Mouse (Mus musculus) left cerebral cortex, adult 18-20 months (tissue): ENCODE measurements at regions not wholly inside any gene's neighbourhood (a gene's known extent, or its start where the extent isn't known, plus 50 kb on each side); places are given as distances from the start of the nearest gene placed in this dataset.

Source experiments
- DNase-seq, 2 experiments: peaks; one replicate each; pipeline ENCODE4 v3.0.0; 2021 to 2022; ENCODE audit warnings: low spot score in 2 of 2, mixed read lengths in 1 of 2

DNA sequence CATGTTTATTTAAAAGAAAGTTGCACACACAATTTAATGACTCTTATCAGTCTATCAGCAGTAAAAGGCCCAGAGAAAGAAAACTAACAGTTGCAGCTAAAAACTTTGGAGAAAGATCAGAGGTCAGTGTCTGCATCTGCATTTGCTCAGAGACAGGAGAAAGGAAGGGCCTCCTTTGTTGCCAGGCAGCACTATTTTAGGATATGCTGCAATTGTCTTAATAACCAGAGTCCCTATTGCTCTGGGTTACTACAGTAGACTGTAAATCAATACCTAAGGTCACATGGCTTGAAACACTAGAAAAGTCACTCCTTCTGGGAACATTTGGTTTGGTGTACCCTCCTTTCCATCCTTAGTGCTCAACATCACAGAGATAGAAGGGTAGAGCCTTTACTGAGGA, 175.7 kb downstream of the Hdgfl1 start:
- no peak for DNase-seq

DNA sequence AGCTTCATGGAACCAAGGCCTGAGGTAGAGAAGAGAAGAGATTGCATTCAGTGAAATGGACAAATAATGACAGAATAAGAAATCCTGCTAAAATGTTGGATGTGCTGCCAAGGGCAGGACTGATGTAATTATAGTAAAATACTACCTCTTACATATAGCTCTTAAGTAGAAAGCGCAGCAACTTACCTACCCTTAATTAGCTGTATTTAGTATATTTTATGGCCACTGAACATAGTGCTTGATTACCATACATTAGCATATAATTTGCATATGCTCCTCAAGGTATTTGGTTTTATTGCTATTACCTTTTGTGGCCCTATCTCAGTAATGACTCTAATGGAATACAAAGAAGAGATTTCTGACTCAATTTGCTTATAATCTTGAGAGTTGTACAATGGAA, 176.2 kb downstream of the Hdgfl1 start:
- DNase-seq = no peak

- no peak for DNase-seq
Observed at GRCm38 (mm10) chr13:26575890-26576543, 193.9 kb downstream of the Hdgfl1 start.

DNA sequence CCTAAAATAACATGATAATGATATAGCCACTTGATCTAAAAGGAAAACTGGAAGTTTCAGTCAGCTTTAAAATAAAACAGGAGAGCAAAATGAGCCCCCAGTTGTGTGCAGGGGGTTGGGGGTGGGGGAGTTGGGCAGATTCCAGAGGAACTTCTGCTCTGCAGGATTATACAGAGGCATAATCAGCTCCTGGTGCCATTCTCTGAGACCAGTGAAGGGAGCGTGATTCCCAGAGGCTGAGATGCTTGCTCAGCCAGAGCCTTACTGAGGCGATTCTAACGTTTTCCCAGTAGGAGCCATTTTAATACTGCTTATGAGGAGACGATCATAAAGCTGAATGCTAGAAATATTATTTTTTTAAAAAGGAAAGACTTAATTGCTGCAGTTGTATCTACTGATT, 200.5 kb downstream of the Hdgfl1 start:
- DNase-seq = no peak

GRCm38 (mm10) chr13:26564941-26565862, 204.8 kb downstream of the Hdgfl1 start:
- DNase-seq = no peak

GRCm38 (mm10) chr13:26558366-26558765, 211.6 kb downstream of the Hdgfl1 start:
- DNase-seq = no peak

DNA sequence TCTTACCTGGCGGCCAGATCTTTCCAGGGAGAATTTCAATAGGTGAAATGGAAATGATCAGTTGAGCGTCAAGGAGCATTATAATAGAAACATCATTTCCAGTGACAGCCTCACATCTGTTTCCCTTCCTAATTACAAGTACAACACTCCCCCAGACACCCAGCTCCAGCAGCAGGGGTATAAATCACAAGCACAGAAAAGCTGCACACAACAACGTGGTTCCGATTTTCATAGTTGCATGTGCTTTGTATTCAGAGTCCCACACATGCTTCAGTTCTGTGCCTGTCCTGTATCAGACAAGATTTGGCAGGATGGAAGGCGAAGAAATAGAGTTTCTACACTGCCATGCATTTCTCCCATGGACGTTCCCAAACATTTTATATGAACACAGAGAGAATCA, 215.7 kb downstream of the Hdgfl1 start:
- DNase-seq = no peak

- no peak for DNase-seq
Observed at GRCm38 (mm10) chr13:26552122-26552521, 217.8 kb downstream of the Hdgfl1 start.

- DNase-seq = no peak
Observed at GRCm38 (mm10) chr13:26538928-26539327, 231.0 kb downstream of the Hdgfl1 start.

DNA sequence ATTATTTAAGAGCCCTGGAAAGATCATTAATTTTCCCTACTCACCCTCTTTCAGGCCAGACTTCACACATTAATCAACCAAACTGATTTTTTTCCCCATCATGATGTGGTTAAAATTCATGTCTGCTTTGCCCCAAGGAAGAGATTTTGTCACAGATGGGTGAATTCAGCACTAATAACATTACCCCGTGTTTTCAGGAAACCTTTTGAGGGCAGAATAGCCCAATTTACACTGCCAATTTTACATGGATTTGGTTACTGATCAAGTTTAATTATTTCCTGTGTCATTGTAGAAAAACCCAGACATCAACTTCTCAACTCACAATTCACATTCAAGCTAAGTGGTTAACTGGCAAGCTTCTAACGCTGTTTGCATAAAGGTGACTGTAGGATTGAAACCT, 233.4 kb downstream of the Hdgfl1 start:
- no peak for DNase-seq

- DNase-seq = no peak
Observed at GRCm38 (mm10) chr13:26532761-26533160, 237.2 kb downstream of the Hdgfl1 start.

DNA sequence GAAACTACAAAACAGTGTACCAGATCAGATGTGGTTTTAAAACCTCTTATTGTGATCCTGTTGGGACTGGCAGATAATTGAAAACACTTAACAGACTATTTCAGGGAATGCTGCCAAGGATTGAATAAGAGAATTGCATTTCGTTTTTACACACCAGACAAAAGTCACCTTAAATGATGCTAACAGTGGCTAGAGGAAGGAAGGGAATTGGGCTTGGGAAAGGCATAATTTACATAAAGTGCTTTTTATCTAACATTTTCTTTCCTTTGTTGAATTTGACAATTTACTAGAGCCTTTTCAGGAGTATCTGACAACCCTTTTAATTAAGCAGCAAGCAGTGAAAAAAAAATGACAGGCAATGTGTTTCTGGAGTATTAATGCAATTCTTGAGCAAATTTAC, 250.9 kb downstream of the Hdgfl1 start:
- no peak for DNase-seq

- DNase-seq = no peak
Observed at GRCm38 (mm10) chr13:26518425-26518824, 251.5 kb downstream of the Hdgfl1 start.

GRCm38 (mm10) chr13:26517646-26518045, 252.3 kb downstream of the Hdgfl1 start:
- no peak for DNase-seq

GRCm38 (mm10) chr13:26510448-26510847, 259.5 kb downstream of the Hdgfl1 start:
- no peak for DNase-seq

GRCm38 (mm10) chr13:26509841-26510240, 260.1 kb downstream of the Hdgfl1 start:
- no peak for DNase-seq

DNA sequence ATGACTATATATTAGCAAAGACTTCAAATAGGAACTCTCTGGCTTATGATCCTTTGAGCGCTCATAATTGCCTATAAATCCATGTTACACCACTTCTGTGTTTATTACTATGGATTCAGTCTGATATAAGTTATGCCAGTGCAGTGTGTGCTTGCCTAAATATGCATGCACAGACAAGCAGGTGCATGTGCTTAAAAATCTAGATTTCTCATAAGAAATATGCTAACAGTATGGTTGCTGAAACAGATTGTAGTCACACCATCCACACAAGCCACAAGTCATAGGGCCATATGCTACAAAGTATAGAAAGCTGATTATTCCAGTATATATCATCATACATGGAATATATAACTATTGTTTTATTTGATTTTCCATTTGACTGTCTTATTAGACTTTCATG, 266.2 kb downstream of the Hdgfl1 start:
- no peak for DNase-seq

- no peak for DNase-seq
Observed at GRCm38 (mm10) chr13:26497086-26497485, 272.9 kb downstream of the Hdgfl1 start.

- no peak for DNase-seq
Observed at GRCm38 (mm10) chr13:26495871-26496270, 274.1 kb downstream of the Hdgfl1 start.

- DNase-seq = no peak
Observed at GRCm38 (mm10) chr13:26469343-26469742, 300.6 kb downstream of the Hdgfl1 start.

DNA sequence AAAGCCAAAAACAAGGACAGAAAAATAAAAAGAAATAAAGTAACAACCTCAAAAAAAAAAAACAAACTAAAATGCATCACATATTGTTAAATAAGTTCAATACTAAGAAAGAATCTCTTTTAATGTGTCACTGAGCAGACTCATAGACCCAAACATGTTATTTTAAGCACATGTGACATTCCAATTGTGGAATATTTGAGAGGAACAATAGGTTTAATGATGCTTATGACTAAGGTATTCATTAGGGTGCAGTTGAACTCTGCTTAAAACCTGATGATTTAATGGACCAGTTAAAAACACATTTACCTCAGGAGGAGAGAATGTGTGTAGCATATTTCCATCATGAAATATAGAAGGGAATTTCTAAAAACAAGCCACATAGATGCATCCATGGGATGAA, 302.4 kb downstream of the Hdgfl1 start:
- DNase-seq = no peak

- no peak for DNase-seq
Observed at GRCm38 (mm10) chr13:26464523-26464922, 305.4 kb downstream of the Hdgfl1 start.

DNA sequence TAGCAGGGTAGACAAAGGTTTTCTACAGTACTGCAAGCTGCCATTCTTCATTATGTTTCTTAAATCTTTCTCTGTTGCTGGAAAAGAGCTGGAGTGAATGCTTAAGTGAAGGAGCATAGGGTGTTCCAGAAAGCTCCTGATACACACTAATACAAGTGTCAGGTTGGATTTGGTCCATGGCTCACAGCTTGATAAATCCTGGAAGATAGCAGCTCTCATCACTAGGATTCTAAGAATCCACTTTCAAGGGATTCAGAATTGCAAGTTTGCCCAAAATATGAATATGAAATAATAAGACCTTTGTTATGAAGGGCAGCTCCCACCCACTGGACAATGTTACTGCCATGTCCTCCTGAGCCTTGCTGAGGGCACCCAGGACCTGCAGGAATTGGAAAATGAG, 305.9 kb downstream of the Hdgfl1 start:
- no peak for DNase-seq
